Comparison of ENCODE assay signal across 7 mouse cellular contexts in genomic region chr2:73529356-73530330, GRCm38 (mm10). TPM values are rescaled to one million over a fixed set of nuclear protein-coding genes. Genes with fewer than 3 reads are reported as not detected.
A peak's percentile ranks its signal among the peaks of the same experiment; 100 is the strongest.
DNase-seq lines count a peak whose midpoint lies in the region; ATAC-seq and TF ChIP-seq lines count a peak whose summit lies in the region.

Gene Wipf1, minus strand, starts transcription at chr2:73529734.

- H3K9ac ChIP-seq in intestine, postnatal 0 days (ENCODE audit: low read depth, low read length), result peak within 1 kb of the TSS; percentile 89

- peak; percentile 78 for ATAC-seq in intestine, postnatal 0 days

- peak within 1 kb of the TSS; percentile 81 for H3K4me3 ChIP-seq in intestine, postnatal 0 days (ENCODE audit: low read depth, low read length)
- peak within 1 kb of the TSS; percentile 96 for H3K4me3 ChIP-seq in limb, embryonic 10.5 days
- H3K4me3 ChIP-seq in midbrain, embryonic 10.5 days, result peak within 1 kb of the TSS; percentile 94

- no peaks in the 10 kb centered on the region for H3K9me3 ChIP-seq in intestine, postnatal 0 days (ENCODE audit: control insufficient read depth)
- no peaks in the 10 kb centered on the region for H3K9me3 ChIP-seq in limb, embryonic 10.5 days (replicated peaks)
- H3K9me3 ChIP-seq in midbrain, embryonic 10.5 days (replicated peaks), result no peaks in the 10 kb centered on the region

- H3K4me2 ChIP-seq in intestine, postnatal 0 days (replicated peaks; ENCODE audit: low read depth), result peak within 1 kb of the TSS; percentile 90

- H3K4me1 ChIP-seq in intestine, postnatal 0 days (replicated peaks; ENCODE audit: control insufficient read depth, insufficient read depth, low read length), result 0 out of 2 replicates have a peak, but pooled peaks cover 14% of the 10 kb centered on the region
- peaks cover 45% of the 10 kb centered on the region for H3K4me1 ChIP-seq in limb, embryonic 10.5 days
- peaks cover 49% of the 10 kb centered on the region for H3K4me1 ChIP-seq in midbrain, embryonic 10.5 days

- H3K27ac ChIP-seq in intestine, postnatal 0 days (ENCODE audit: low read depth, low read length), result peak within 1 kb of the TSS; percentile 94
- H3K27ac ChIP-seq in limb, embryonic 10.5 days, result peak within 1 kb of the TSS; percentile 99
- H3K27ac ChIP-seq in midbrain, embryonic 10.5 days (replicated peaks), result peak within 1 kb of the TSS; percentile 95

- TF ChIP-seq CTCF in intestine, postnatal 0 days (IDR thresholded peaks at IDR 0.05; ENCODE audit: low read depth), result no peak

- no peaks in the 10 kb centered on the region for H3K27me3 ChIP-seq in intestine, postnatal 0 days (replicated peaks; ENCODE audit: control insufficient read depth, insufficient read depth, low read length)
- H3K27me3 ChIP-seq in limb, embryonic 10.5 days (ENCODE audit: low read depth, poor library complexity, severe bottlenecking), result no peaks in the 10 kb centered on the region
- H3K27me3 ChIP-seq in midbrain, embryonic 10.5 days (ENCODE audit: low read depth, poor library complexity, severe bottlenecking), result peaks cover 15% of the 10 kb centered on the region; the same call in 1 of the 2 replicates

- WGBS in intestine, postnatal 0 days, result 1% methylated on average over 65 of the region's 66 CpGs
- 2% methylated on average over 65 of the region's 66 CpGs for WGBS in limb, embryonic 10.5 days
- WGBS in midbrain, embryonic 10.5 days, result 1% methylated on average over 66 of the region's 66 CpGs

- DNase-seq in adrenal gland, postnatal 25 days, result peak; percentile 86
- peak; percentile 81 for DNase-seq in embryo, embryonic 9.5 days (ENCODE audit: extremely low spot score)
- peak; percentile 89 to 93 for DNase-seq in heart, adult 18-20 months
- peak; percentile 90 for DNase-seq in limb, embryonic 10.5 days (ENCODE audit: low spot score)
- peak; percentile 84 for DNase-seq in midbrain, embryonic 10.5 days (ENCODE audit: low spot score)
- DNase-seq in right cerebral cortex, postnatal 4 days, result peak; percentile 64

- H3K36me3 ChIP-seq in intestine, postnatal 0 days (ENCODE audit: control insufficient read depth, insufficient read depth), result no peaks in the 10 kb centered on the region; the same call in 1 of the 2 replicates
- H3K36me3 ChIP-seq in limb, embryonic 10.5 days, result peaks cover 11% of the 10 kb centered on the region; the same call in 1 of the 2 replicates
- no peaks in the 10 kb centered on the region for H3K36me3 ChIP-seq in midbrain, embryonic 10.5 days

RNA-seq across cellular contexts. Expression of gene Wipf1, which starts in this region (rescaled TPM):
- total RNA-seq in adrenal gland, postnatal 25 days (2021), result 14.9 and 17.0 TPM in 2 replicates
- 10 to 100 TPM; 11.2 to 14.0 TPM for total RNA-seq in heart, adult 18-20 months (2021)
- 9.9 and 10.3 TPM in 2 replicates for polyA plus RNA-seq in intestine, postnatal 0 days (2015; fragmentation: Nextera tagmentation; extraction: Ambion mirVana)
- polyA plus RNA-seq in limb, embryonic 10.5 days (2016; fragmentation: Nextera tagmentation; extraction: Ambion mirVana), result 13.3 and 14.2 TPM in 2 replicates
- 7.4 and 7.6 TPM in 2 replicates for polyA plus RNA-seq in midbrain, embryonic 10.5 days (2016; fragmentation: Nextera tagmentation; extraction: Ambion mirVana)

Comparison
In these comparisons a context has a peak if more than half of its experiments do, and no peak if none do; other contexts are left out.
1. Peak in every context shown above with its lines: DNase-seq, ATAC-seq, H3K4me3 ChIP-seq and H3K27ac ChIP-seq.